Mouse (Mus musculus): ENCODE results near the gene Lrrc25. TPM values are rescaled to one million over a fixed set of nuclear protein-coding genes. Genes with fewer than 3 reads are reported as not detected.

The Lrrc25 gene
- polyA plus RNA-seq, 1 experiment: 3.5 TPM

GRCm38 (mm10) chr8:70629574-70630531 lies 13.9 kb downstream of the Lrrc25 start:
- 2% methylated on average over 60 of the region's 60 CpGs for WGBS

GRCm38 (mm10) chr8:70630532-70631381 lies 14.8 kb downstream of the Lrrc25 start:
- Histone ChIP-seq H3K36me3 (ENCODE audit: control insufficient read depth, insufficient read depth, low read length) (no peaks in the 10 kb centered on the region), H3K27me3 (replicated peaks; ENCODE audit: control insufficient read depth, insufficient read depth, low read length) (no peaks in the 10 kb centered on the region), H3K4me1 (ENCODE audit: control insufficient read depth, insufficient read depth, low read length) (peaks cover 39% of the 10 kb centered on the region), H3K27ac (ENCODE audit: insufficient read depth, low read depth, low read length) (peak overlapping the region; percentile 70), H3K4me3 (ENCODE audit: insufficient read depth, low read depth, low read length) (peak overlapping the region; percentile 63)
- TF ChIP-seq CTCF (conservative IDR thresholded peaks at IDR 0.05; ENCODE audit: insufficient read depth, insufficient read length, low read depth, low read length) (0 out of 2 replicates have a peak, but pooled peaks have one; percentile 1), POLR2A (IDR thresholded peaks at IDR 0.05; ENCODE audit: low read depth, low read length) (no peak)
- DNase-seq: peak; percentile 91
- 14% methylated on average over 22 of the region's 22 CpGs for WGBS

More at GRCm38 (mm10) chr8:70629574-70630531, 13.9 kb downstream of the Lrrc25 start:
- peak overlapping the region; percentile 71 for H3K4me3 ChIP-seq (ENCODE audit: insufficient read depth, low read depth, low read length)
- H3K27me3 ChIP-seq (replicated peaks; ENCODE audit: control insufficient read depth, insufficient read depth, low read length): no peaks in the 10 kb centered on the region
- peaks cover 30% of the 10 kb centered on the region for H3K4me1 ChIP-seq (ENCODE audit: control insufficient read depth, insufficient read depth, low read length)
- DNase-seq: peak; percentile 89
- no peak for TF ChIP-seq POLR2A (IDR thresholded peaks at IDR 0.05; ENCODE audit: low read depth, low read length)
- peak; percentile 99 for TF ChIP-seq CTCF (conservative IDR thresholded peaks at IDR 0.05; ENCODE audit: insufficient read depth, insufficient read length, low read depth, low read length)
- H3K27ac ChIP-seq (ENCODE audit: insufficient read depth, low read depth, low read length): peak overlapping the region; percentile 59
- H3K36me3 ChIP-seq (ENCODE audit: control insufficient read depth, insufficient read depth, low read length): no peaks in the 10 kb centered on the region

- TF ChIP-seq CTCF (conservative IDR thresholded peaks at IDR 0.05; ENCODE audit: insufficient read depth, insufficient read length, low read depth, low read length): no peak
- TF ChIP-seq POLR2A (IDR thresholded peaks at IDR 0.05; ENCODE audit: low read depth, low read length): peak; percentile 88
- Histone ChIP-seq H3K4me1 (ENCODE audit: control insufficient read depth, insufficient read depth, low read length) (peaks cover 43% of the 10 kb centered on the region), H3K27ac (ENCODE audit: insufficient read depth, low read depth, low read length) (peak overlapping the region; percentile 70), H3K36me3 (ENCODE audit: control insufficient read depth, insufficient read depth, low read length) (no peaks in the 10 kb centered on the region), H3K4me3 (ENCODE audit: insufficient read depth, low read depth, low read length) (peak overlapping the region; percentile 63), H3K27me3 (replicated peaks; ENCODE audit: control insufficient read depth, insufficient read depth, low read length) (no peaks in the 10 kb centered on the region)
- DNase-seq: peak; percentile 87
- WGBS: 12% methylated on average over 24 of the region's 24 CpGs
Observed at GRCm38 (mm10) chr8:70631436-70631835, 15.5 kb downstream of the Lrrc25 start.

- H3K4me1 ChIP-seq (ENCODE audit: control insufficient read depth, insufficient read depth, low read length): peaks cover 51% of the 10 kb centered on the region
- peak within 1 kb of the TSS; percentile 70 for H3K27ac ChIP-seq (ENCODE audit: insufficient read depth, low read depth, low read length)
- H3K4me3 ChIP-seq (ENCODE audit: insufficient read depth, low read depth, low read length): peak within 1 kb of the TSS; percentile 63
- WGBS: 85% methylated on average over 6 of the region's 6 CpGs
- DNase-seq: no peak
- H3K27me3 ChIP-seq (replicated peaks; ENCODE audit: control insufficient read depth, insufficient read depth, low read length): no peaks in the 10 kb centered on the region
- no peaks in the 10 kb centered on the region for H3K36me3 ChIP-seq (ENCODE audit: control insufficient read depth, insufficient read depth, low read length)
- TF ChIP-seq CTCF (conservative IDR thresholded peaks at IDR 0.05; ENCODE audit: insufficient read depth, insufficient read length, low read depth, low read length): no peak
- no peak for TF ChIP-seq POLR2A (IDR thresholded peaks at IDR 0.05; ENCODE audit: low read depth, low read length)
Observed at GRCm38 (mm10) chr8:70632346-70632892, 16.5 kb downstream of the Lrrc25 start, which contains the start of gene Gdf15. TSS of gene Gdf15 (minus strand) at chr8:70632456.

- Histone ChIP-seq H3K4me1 (ENCODE audit: control insufficient read depth, insufficient read depth, low read length) (peaks cover 59% of the 10 kb centered on the region), H3K4me3 (ENCODE audit: insufficient read depth, low read depth, low read length) (no peak overlapping the region), H3K27me3 (replicated peaks; ENCODE audit: control insufficient read depth, insufficient read depth, low read length) (no peaks in the 10 kb centered on the region), H3K36me3 (ENCODE audit: control insufficient read depth, insufficient read depth, low read length) (no peaks in the 10 kb centered on the region), H3K27ac (ENCODE audit: insufficient read depth, low read depth, low read length) (peak overlapping the region; percentile 78)
- no peak for TF ChIP-seq CTCF (conservative IDR thresholded peaks at IDR 0.05; ENCODE audit: insufficient read depth, insufficient read length, low read depth, low read length)
- no peak for TF ChIP-seq POLR2A (IDR thresholded peaks at IDR 0.05; ENCODE audit: low read depth, low read length)
- 11% methylated on average over 6 of the region's 6 CpGs for WGBS
- peak; percentile 92 for DNase-seq
Observed at GRCm38 (mm10) chr8:70634066-70634465, 18.1 kb downstream of the Lrrc25 start.

GRCm38 (mm10) chr8:70635527-70635926 lies 19.6 kb downstream of the Lrrc25 start:
- Histone ChIP-seq H3K27ac (ENCODE audit: insufficient read depth, low read depth, low read length) (peak overlapping the region; percentile 78), H3K27me3 (replicated peaks; ENCODE audit: control insufficient read depth, insufficient read depth, low read length) (no peaks in the 10 kb centered on the region), H3K4me3 (ENCODE audit: insufficient read depth, low read depth, low read length) (no peak overlapping the region), H3K4me1 (ENCODE audit: control insufficient read depth, insufficient read depth, low read length) (peaks cover 55% of the 10 kb centered on the region), H3K36me3 (ENCODE audit: control insufficient read depth, insufficient read depth, low read length) (no peaks in the 10 kb centered on the region)
- peak; percentile 86 for DNase-seq
- WGBS: 36% methylated on average over 6 of the region's 6 CpGs
- TF ChIP-seq POLR2A (IDR thresholded peaks at IDR 0.05; ENCODE audit: low read depth, low read length) (no peak), CTCF (conservative IDR thresholded peaks at IDR 0.05; ENCODE audit: insufficient read depth, insufficient read length, low read depth, low read length) (no peak)
